Mouse (Mus musculus) heart, adult 9 months (tissue): ENCODE data around the gene Ell2.
"Not testable (repeated sequence)": the region's sequence is repeated elsewhere in the genome, so short reads cannot be mapped to it uniquely, and the experiment has no call there.

Source experiments
- DNase-seq, 2 experiments: peaks; one replicate each; pipeline ENCODE4 v3.0.0; 2022; ENCODE audit warnings: low spot score in 2 of 2

Gene Ell2

GRCm38 (mm10) chr13:75706457-75706856 lies at the start of gene Ell2:
Ell2 (plus strand) TSS chr13:75706757.
- no peak for DNase-seq

GRCm38 (mm10) chr13:75685438-75685837 lies 21.1 kb upstream of the Ell2 start:
- no peak for DNase-seq

DNA sequence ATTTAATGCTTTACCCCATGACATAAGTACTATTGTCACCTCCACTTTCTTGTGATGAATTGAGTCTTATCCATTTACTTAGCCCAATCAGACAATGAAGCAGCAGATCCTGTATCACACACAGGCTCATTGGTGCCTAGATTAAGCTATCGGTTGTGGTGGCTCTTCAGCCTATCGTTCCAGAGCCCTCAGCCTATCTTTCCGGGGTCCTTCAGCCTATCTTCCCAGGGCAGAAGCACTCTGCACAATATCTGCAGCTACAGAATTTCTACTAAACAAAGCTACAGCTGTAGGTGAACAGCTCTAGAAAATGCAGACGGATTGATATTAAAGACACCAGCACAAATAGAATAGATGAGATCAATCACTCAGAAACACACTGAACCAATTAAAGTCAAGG lies 19.6 kb upstream of the Ell2 start:
- no peak for DNase-seq

DNA sequence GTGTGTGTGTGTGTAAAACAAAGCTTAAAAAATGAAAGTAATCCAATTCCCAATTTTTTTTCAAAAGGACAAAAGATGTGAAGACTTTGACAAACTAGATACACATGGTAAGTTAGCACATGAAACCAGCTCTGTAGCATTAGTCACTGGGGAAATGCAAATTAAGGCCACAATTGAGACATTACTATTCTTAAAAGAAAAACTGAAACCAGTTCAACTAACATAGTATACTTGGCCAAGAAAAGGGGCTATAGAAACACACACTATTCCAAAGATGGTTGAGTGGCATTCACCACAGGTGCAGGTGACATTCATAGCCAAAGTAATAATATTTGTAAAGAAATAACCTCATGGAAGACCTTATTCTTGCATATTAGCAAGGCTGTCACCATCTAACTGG lies 14.9 kb upstream of the Ell2 start:
- DNase-seq, result no peak

DNA sequence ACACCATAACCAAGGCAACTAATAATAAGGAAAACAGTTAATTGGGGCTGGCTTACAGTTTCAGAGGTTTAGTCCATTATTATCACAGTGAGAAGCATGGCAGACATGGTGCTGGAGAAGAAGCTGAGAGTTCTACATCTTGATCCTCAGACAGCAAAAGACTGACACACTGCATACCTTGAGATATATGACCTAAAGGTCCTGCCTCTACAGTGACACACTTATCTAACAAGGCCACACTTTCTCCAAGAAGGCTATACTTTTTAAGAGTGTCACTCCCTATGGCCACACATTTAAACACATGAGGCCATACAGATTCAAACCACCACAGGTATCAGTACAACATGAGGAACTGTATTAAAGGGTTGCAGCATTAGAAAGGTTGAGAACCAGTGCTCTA lies 13.5 kb upstream of the Ell2 start:
- no peak for DNase-seq

DNA sequence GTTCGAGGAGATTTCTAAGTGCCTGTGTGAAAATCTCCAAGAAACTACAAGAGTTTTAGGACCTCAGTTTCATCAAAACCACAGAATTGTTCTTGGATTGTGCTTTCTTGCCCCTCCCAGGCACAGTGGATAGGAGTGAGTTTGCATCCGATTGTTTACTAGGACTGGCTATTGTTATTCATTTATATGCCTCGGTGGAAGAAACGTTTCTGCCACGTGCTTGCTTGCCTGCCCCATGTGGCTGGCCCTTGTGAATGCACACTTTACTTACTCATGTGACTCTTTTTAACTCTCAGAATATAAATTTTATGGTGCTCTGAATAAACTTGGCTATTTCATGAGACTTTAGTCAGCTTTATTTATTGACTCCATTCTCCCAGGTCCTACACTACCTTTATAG lies 3.7 kb upstream of the Ell2 start:
- DNase-seq, result no peak

- DNase-seq, result peak; percentile 96
Measured at GRCm38 (mm10) chr13:75706882-75707816, 592 bp downstream of the Ell2 start.

- peak; percentile 35 to 49 for DNase-seq
Measured at GRCm38 (mm10) chr13:75707821-75708636, 1.5 kb downstream of the Ell2 start.

GRCm38 (mm10) chr13:75708637-75709002 lies 2.1 kb downstream of the Ell2 start:
- DNase-seq, result no peak

DNA sequence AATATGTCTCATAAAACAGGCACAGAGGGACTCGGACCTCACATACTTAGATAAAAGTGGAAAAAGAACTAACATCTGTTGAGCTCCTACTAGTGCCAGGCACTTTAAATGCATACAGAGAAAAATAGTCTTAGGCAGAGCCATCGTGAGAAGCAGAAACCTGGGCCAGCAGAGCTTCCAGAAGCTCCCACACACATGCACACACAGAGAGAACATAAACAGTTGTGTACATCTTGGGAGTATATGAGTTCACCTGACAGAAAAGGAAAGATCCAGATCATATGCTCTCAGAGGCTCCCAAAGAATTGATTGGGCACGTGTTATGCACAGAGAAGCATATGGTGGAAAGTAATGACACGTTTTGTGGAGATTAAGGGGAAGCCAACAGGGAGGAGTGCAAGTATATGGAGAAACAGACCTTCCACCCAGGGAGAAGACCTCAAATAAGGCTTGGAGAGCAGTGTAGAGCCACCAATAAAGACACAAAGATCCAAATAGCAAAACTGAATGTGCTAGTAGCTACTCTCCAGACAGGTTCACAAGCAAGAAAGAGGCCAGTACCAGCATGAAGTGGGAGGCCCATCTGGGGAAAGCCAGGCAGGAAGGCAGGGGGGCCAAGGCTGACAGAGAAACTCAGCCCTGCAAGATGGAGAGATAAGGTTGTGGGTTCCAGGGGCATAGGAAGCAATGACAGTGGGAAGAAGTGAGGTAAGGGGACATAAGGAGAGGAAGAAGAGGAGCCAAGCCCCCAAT lies 2.6 kb downstream of the Ell2 start:
- no peak for DNase-seq

- DNase-seq, result no peak
Measured at GRCm38 (mm10) chr13:75710152-75710551, 3.6 kb downstream of the Ell2 start.

DNA sequence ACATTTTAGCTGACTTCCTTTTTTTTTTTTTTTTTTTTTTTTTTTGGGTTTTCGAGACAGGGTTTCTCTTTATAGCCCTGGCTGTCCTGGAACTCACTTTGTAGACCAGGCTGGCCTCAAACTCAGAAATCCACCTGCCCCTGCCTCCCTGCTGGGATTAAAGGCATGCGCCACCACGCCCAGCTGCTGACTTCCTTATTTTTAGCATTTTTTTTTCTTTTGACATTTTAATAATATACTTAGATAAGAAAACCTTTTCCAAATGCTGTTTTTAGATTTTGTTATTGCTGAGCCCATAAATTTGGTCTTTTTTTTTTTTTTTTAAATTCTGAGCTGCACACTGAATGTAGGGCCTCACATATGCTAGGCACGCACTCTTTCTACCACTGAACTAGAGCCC lies 5.0 kb downstream of the Ell2 start:
- DNase-seq, result not testable (repeated sequence)

GRCm38 (mm10) chr13:75712544-75712943 lies 6.0 kb downstream of the Ell2 start:
- not testable (repeated sequence) for DNase-seq

- no peak for DNase-seq
Measured at GRCm38 (mm10) chr13:75714407-75714806, 7.8 kb downstream of the Ell2 start.

DNA sequence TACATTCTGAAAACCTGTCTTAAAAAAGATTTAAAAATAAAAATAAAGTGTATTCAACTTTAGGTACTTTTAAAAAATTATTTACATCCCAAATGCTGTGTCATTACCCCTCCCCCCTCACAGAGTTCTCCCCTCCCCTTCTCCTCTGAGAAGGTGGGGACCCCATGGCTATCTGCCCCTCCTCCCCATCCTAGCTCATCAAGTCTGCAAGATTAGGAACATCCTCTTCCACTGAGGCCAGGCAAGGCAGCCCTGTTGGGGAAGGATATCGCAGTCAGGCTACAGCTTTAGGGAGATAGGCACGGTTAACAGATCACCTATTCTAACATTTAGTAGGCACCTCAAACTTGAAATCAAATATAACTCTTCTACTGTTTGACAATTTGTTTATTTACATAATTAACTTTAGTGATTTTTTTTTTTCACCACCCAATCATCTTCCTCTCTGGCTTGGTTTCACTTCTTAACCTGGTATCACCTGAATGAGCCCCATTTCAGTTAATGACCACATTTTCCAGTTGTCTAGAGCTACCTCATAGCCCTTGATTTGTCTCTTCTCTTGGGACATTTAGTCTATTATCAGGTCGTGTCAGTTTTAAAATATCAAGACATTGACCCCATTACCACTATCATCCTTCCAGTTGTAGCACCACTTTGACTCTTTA lies 11.2 kb downstream of the Ell2 start:
- DNase-seq, result no peak

- no peak for DNase-seq
Measured at GRCm38 (mm10) chr13:75718376-75718775, 11.8 kb downstream of the Ell2 start.

DNA sequence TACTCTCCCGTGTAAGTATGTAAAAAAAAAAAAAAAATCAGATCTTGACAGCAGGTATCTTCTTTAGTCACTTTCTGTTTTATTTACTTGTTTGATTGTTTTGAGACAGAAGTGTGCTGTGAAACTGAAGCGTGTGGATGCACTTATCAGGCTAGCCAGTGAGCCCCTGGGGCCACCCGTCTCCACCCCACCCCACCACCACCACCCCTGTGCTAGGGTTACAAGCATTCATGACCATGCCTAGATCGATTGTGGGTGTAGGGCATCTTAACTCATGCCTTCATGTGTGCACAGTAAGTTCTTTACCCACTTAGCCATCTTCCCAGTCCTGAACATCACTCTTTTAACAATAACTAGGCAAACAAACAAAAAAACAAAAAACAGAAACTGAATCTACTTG lies 13.1 kb downstream of the Ell2 start:
- no peak for DNase-seq

- DNase-seq, result no peak
Measured at GRCm38 (mm10) chr13:75726569-75727373, 20.2 kb downstream of the Ell2 start.

DNA sequence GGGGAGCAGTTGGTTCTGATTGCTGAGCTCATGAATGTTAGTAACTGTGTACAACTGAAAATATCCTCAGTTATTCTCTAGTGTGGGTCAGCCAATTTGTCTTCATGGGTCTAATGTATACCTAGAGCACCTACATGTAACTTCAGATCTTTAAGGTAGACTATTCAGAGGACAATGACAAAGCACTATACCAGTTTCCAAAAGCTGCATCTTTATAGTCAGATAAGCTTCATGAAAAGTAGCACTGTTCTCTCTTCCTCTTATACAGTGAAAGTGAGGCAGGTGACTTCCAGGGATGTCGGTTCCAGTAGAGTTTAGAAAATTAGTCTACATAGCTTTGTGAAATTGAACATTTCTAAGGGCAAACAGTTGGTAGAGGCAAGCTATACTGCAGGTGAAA lies 21.4 kb downstream of the Ell2 start:
- no peak for DNase-seq

DNA sequence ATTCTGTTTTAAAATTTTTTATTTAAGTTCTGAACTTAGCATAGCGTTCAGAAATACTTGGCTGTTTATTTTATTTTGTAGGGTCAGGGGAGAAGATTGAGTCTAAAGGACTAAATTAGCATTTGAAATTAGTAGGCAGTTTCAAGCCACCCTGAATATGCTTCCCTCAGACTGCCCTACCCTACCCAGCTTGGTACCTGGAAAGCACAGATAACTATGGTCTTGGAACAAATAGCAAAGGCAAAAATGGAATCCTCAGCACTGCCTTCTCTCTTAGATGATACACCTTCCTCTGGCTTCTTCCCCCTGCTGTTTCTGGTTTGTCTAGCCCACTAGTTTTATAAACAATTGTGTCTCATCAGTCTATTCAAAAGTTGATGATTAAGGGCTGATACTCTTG lies 23.3 kb downstream of the Ell2 start:
- DNase-seq, result no peak

DNA sequence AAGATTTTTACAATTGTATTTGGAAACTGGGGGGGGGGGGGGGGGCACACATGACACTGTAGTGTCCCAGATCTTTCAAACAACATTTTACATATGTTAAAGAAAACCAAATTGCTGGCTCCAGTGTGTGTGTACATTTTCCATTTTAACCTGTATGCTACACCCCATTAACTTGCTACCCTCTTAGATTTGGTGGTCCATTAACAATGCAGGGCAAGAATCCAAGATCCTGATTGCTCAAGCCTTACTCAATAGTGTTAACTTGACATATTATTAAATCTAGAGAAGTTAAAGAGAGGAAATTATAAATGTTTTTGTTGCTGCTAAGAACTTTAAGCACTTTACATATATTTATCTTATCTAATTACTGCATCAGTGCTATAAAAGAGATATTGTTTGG lies 24.2 kb downstream of the Ell2 start:
- DNase-seq, result no peak
